Mouse (Mus musculus) ES-E14 (cell line): Measurements from ENCODE around the gene Fis1. TPM values are rescaled to one million over a fixed set of nuclear protein-coding genes. Genes with fewer than 3 reads are reported as not detected.
A peak's percentile ranks its signal among the peaks of the same experiment; 100 is the strongest.

Source experiments
- DNase-seq: peaks from one replicate; pipeline ENCODE4 v3.0.0-alpha.2; 2013; ENCODE audit warnings: low read depth, low spot score
- H3K27ac ChIP-seq: 2 replicates; pipeline ENCODE4 v1.5.1; 2012; ENCODE audit warnings: low read depth, mild to moderate bottlenecking, low read length, moderate library complexity, mixed read lengths; ENCODE audit not compliant: poor library complexity, insufficient read depth, severe bottlenecking
- H3K36me3 ChIP-seq: 2 replicates; pipeline ENCODE4 v1.6.1; 2012; ENCODE audit warnings: mild to moderate bottlenecking, low read length, moderate library complexity, mixed read lengths; ENCODE audit not compliant: control insufficient read depth, poor library complexity, insufficient read depth, severe bottlenecking
- H3K4me1 ChIP-seq, 2 experiments: fragments of 150-350 bp in 1 of 2; sonication (generic) in 1 of 2; 2 replicates each; pipeline ENCODE4 v1.6.1; 2012; ENCODE audit warnings: low read length in 2 of 2, mild to moderate bottlenecking in 1 of 2, mixed read lengths in 1 of 2; ENCODE audit not compliant: control insufficient read depth in 2 of 2, insufficient read depth in 2 of 2, poor library complexity in 1 of 2
- H3K4me3 ChIP-seq, 2 experiments: fragments of 150-350 bp in 1 of 2; sonication (generic) in 1 of 2; 2 replicates each; pipeline ENCODE4 v1.5.1; 2012; ENCODE audit warnings: low read length in 2 of 2, low read depth in 1 of 2, mild to moderate bottlenecking in 1 of 2, mixed read lengths in 1 of 2; ENCODE audit not compliant: insufficient read depth in 1 of 2, poor library complexity in 1 of 2, severe bottlenecking in 1 of 2
- H3K9ac ChIP-seq: 2 replicates; pipeline ENCODE4 v1.6.1; 2012; ENCODE audit warnings: low read depth, mild to moderate bottlenecking, low read length, mixed read lengths; ENCODE audit not compliant: poor library complexity, insufficient read depth, severe bottlenecking
- H3K9me3 ChIP-seq: fragments of 150-350 bp; sonication (generic); 2 replicates; pipeline ENCODE4 v1.6.1; 2012; ENCODE audit warnings: low read depth, mild to moderate bottlenecking, low read length; ENCODE audit not compliant: control insufficient read depth, insufficient read depth
- CHD2 ChIP-seq: IDR thresholded peaks from 2 replicates; pipeline ENCODE4 v1.6.1; 2014; ENCODE audit warnings: mild to moderate bottlenecking, low read depth, low read length, inconsistent platforms
- HCFC1 ChIP-seq: IDR thresholded peaks from 2 replicates; pipeline ENCODE4 v1.6.1; 2012; ENCODE audit warnings: low read length, inconsistent platforms, borderline replicate concordance; ENCODE audit not compliant: insufficient read depth
- MAFK ChIP-seq: IDR thresholded peaks from 2 replicates; pipeline ENCODE4 v1.6.1; 2014; ENCODE audit warnings: mild to moderate bottlenecking, low read depth, low read length, inconsistent platforms; ENCODE audit not compliant: insufficient read depth
- ZC3H11A ChIP-seq: IDR thresholded peaks from 2 replicates; pipeline ENCODE4 v1.6.1; 2012; ENCODE audit warnings: low read depth, mild to moderate bottlenecking, inconsistent platforms, low read length, borderline replicate concordance
- ZNF384 ChIP-seq: IDR thresholded peaks from 2 replicates; pipeline ENCODE4 v1.6.1; 2012; ENCODE audit warnings: low read depth, low read length, inconsistent platforms
- in situ Hi-C, 2 experiments: fragments of 600-800 bp; cut with MboI; formaldehyde crosslinking; loops; one replicate each; pipeline ENCODE4 v1.15.1; 2025; ENCODE audit warnings: low sequenced_read_pairs in 2 of 2, inconsistent platforms in 1 of 2; ENCODE audit not compliant: unreplicated experiment in 2 of 2
- total RNA-seq: library from RNA; depleted of rRNA; stranded (reverse); fragments of 300-350 nt; gene quantifications from 2 replicates; pipeline ENCODE4 v1.2.3, GENCODE M21; 2012

Fis1 gene
- total RNA-seq, 1 experiment = 114 TPM

- TF ChIP-seq MAFK (no peak), ZNF384 (no peak), HCFC1 (no peak), CHD2 (no peak), ZC3H11A (no peak)
- no peaks in the 10 kb centered on the region for H3K9me3 ChIP-seq
- in situ Hi-C loops = no loop called here
- H3K4me1 ChIP-seq = peaks cover 11 to 14% of the 10 kb centered on the region in 2 experiments; a peak in 3 of 4 replicates
- no peak for DNase-seq
- H3K4me3 ChIP-seq = no peak overlapping the region
- H3K27ac ChIP-seq = no peak overlapping the region
- H3K36me3 ChIP-seq = peaks cover 13% of the 10 kb centered on the region
- no peak overlapping the region; the same call in 1 of the 2 replicates for H3K9ac ChIP-seq
Observed at GRCm38 (mm10) chr5:136958991-136959605, 6.0 kb downstream of the Fis1 start.

- peaks cover 11 to 13% of the 10 kb centered on the region in 2 experiments; a peak in 3 of 4 replicates for H3K4me1 ChIP-seq
- no peak overlapping the region for H3K4me3 ChIP-seq
- H3K9ac ChIP-seq = no peak overlapping the region
- H3K9me3 ChIP-seq = no peaks in the 10 kb centered on the region
- in situ Hi-C loops = no loop called here
- DNase-seq = no peak
- H3K36me3 ChIP-seq = peaks cover 20% of the 10 kb centered on the region
- TF ChIP-seq ZC3H11A (no peak), HCFC1 (no peak)
- H3K27ac ChIP-seq = no peak overlapping the region
Observed at GRCm38 (mm10) chr5:136960053-136960452, 7.0 kb downstream of the Fis1 start.

DNA sequence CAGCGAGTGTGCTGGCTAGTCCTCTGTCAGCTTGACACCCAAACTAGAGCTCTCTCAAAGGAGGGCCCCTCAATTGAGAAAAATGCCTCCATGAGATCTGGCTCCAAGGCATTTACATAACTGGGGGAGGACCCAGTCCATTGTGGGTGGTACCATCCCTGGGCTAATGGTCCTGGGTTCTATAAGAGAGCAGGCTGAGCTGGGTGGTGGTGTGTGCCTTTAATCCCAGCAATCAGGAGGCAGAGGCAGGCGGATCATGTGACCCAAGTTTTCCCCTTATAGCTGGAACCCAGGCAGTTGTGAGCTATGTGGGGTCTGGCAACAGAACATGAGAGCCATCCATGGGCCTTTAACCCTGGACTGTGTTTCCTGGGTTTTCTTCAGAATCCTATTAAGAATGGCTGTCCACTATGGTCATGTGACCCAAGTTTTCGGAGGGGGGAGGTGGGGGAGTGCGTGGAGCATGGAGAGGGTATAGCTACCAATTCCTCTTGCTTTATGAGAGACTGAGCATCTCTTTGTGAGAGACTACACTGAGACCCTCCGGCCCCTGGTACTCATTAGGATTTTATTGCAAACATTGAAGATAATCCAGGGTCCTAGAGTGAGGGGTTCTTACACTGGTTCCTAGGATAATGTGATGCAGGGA, 8.4 kb downstream of the Fis1 start:
- H3K4me3 ChIP-seq = peak overlapping the region; percentile 83 to 94
- in situ Hi-C loops = no loop called here
- no peak for TF ChIP-seq HCFC1
- TF ChIP-seq MAFK = no peak
- TF ChIP-seq ZC3H11A = no peak
- TF ChIP-seq ZNF384 = no peak
- TF ChIP-seq CHD2 = no peak
- H3K9ac ChIP-seq = peak overlapping the region; percentile 6; the same call in 1 of the 2 replicates
- peaks cover 7 to 22% of the 10 kb centered on the region in 2 experiments; a peak in 3 of 4 replicates for H3K4me1 ChIP-seq
- H3K27ac ChIP-seq = peak overlapping the region; percentile 2; the same call in 1 of the 2 replicates
- H3K9me3 ChIP-seq = no peaks in the 10 kb centered on the region
- peaks cover 31% of the 10 kb centered on the region for H3K36me3 ChIP-seq
- DNase-seq = no peak

DNA sequence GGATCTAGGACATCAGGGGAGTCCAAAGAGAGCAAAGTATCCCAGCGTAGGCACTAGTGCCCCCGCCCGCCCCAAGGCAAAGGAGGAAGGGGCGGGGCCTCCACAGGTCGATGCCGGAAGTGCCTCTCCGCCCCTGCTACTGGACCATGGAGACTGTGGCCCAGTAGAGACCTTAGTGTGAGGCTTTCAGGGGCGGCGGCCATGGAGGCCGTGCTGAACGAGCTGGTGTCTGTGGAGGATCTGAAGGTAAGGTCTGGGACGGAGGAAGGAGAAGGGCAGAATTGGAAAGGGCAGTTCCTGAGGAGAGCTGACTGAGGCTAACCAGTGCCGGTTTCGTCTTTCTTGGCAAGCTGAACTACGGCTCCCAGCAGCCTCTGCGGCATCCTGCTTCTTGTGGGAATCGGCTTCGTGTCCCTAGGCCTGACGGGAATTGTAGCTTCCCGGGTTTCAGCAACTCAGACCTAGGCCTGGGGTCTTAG, 8.9 kb downstream of the Fis1 start:
- Histone ChIP-seq H3K4me3 (peak overlapping the region; percentile 83 to 94), H3K9me3 (no peaks in the 10 kb centered on the region), H3K36me3 (peaks cover 32% of the 10 kb centered on the region), H3K9ac (peak overlapping the region; percentile 86), H3K4me1 (peaks cover 7 to 23% of the 10 kb centered on the region in 2 experiments; a peak in 3 of 4 replicates), H3K27ac (peak overlapping the region; percentile 80)
- no peak for TF ChIP-seq ZNF384
- TF ChIP-seq CHD2 = no peak
- peak; percentile 93 for TF ChIP-seq HCFC1
- TF ChIP-seq MAFK = no peak
- no peak for TF ChIP-seq ZC3H11A
- DNase-seq = peak; percentile 75
- in situ Hi-C loops = no loop called here
